Mouse (Mus musculus) ES-E14 (cell line): ENCODE measurements around the gene Siglece. TPM values are rescaled to one million over a fixed set of nuclear protein-coding genes. Genes with fewer than 3 reads are reported as not detected.
"Not testable (repeated sequence)": the region's sequence is repeated elsewhere in the genome, so short reads cannot be mapped to it uniquely, and the experiment has no call there.

Experiments
- DNase-seq: peaks from one replicate; pipeline ENCODE4 v3.0.0-alpha.2; 2013; ENCODE audit warnings: low read depth, low spot score
- H3K27ac ChIP-seq: 2 replicates; pipeline ENCODE4 v1.5.1; 2012; ENCODE audit warnings: low read depth, mild to moderate bottlenecking, low read length, moderate library complexity, mixed read lengths; ENCODE audit not compliant: poor library complexity, insufficient read depth, severe bottlenecking
- H3K36me3 ChIP-seq: 2 replicates; pipeline ENCODE4 v1.6.1; 2012; ENCODE audit warnings: mild to moderate bottlenecking, low read length, moderate library complexity, mixed read lengths; ENCODE audit not compliant: control insufficient read depth, poor library complexity, insufficient read depth, severe bottlenecking
- H3K4me1 ChIP-seq, 2 experiments: fragments of 150-350 bp in 1 of 2; sonication (generic) in 1 of 2; 2 replicates each; pipeline ENCODE4 v1.6.1; 2012; ENCODE audit warnings: low read length in 2 of 2, mild to moderate bottlenecking in 1 of 2, mixed read lengths in 1 of 2; ENCODE audit not compliant: control insufficient read depth in 2 of 2, insufficient read depth in 2 of 2, poor library complexity in 1 of 2
- H3K4me3 ChIP-seq, 2 experiments: fragments of 150-350 bp in 1 of 2; sonication (generic) in 1 of 2; 2 replicates each; pipeline ENCODE4 v1.5.1; 2012; ENCODE audit warnings: low read length in 2 of 2, low read depth in 1 of 2, mild to moderate bottlenecking in 1 of 2, mixed read lengths in 1 of 2; ENCODE audit not compliant: insufficient read depth in 1 of 2, poor library complexity in 1 of 2, severe bottlenecking in 1 of 2
- H3K9ac ChIP-seq: 2 replicates; pipeline ENCODE4 v1.6.1; 2012; ENCODE audit warnings: low read depth, mild to moderate bottlenecking, low read length, mixed read lengths; ENCODE audit not compliant: poor library complexity, insufficient read depth, severe bottlenecking
- H3K9me3 ChIP-seq: fragments of 150-350 bp; sonication (generic); 2 replicates; pipeline ENCODE4 v1.6.1; 2012; ENCODE audit warnings: low read depth, mild to moderate bottlenecking, low read length; ENCODE audit not compliant: control insufficient read depth, insufficient read depth
- CHD2 ChIP-seq: IDR thresholded peaks from 2 replicates; pipeline ENCODE4 v1.6.1; 2014; ENCODE audit warnings: mild to moderate bottlenecking, low read depth, low read length, inconsistent platforms
- HCFC1 ChIP-seq: IDR thresholded peaks from 2 replicates; pipeline ENCODE4 v1.6.1; 2012; ENCODE audit warnings: low read length, inconsistent platforms, borderline replicate concordance; ENCODE audit not compliant: insufficient read depth
- MAFK ChIP-seq: IDR thresholded peaks from 2 replicates; pipeline ENCODE4 v1.6.1; 2014; ENCODE audit warnings: mild to moderate bottlenecking, low read depth, low read length, inconsistent platforms; ENCODE audit not compliant: insufficient read depth
- ZC3H11A ChIP-seq: IDR thresholded peaks from 2 replicates; pipeline ENCODE4 v1.6.1; 2012; ENCODE audit warnings: low read depth, mild to moderate bottlenecking, inconsistent platforms, low read length, borderline replicate concordance
- ZNF384 ChIP-seq: IDR thresholded peaks from 2 replicates; pipeline ENCODE4 v1.6.1; 2012; ENCODE audit warnings: low read depth, low read length, inconsistent platforms
- in situ Hi-C, 2 experiments: fragments of 600-800 bp; cut with MboI; formaldehyde crosslinking; loops; one replicate each; pipeline ENCODE4 v1.15.1; 2025; ENCODE audit warnings: low sequenced_read_pairs in 2 of 2, inconsistent platforms in 1 of 2; ENCODE audit not compliant: unreplicated experiment in 2 of 2
- total RNA-seq: library from RNA; depleted of rRNA; stranded (reverse); fragments of 300-350 nt; gene quantifications from 2 replicates; pipeline ENCODE4 v1.2.3, GENCODE M21; 2012

Siglece gene
- total RNA-seq, 1 experiment = not detected

DNA sequence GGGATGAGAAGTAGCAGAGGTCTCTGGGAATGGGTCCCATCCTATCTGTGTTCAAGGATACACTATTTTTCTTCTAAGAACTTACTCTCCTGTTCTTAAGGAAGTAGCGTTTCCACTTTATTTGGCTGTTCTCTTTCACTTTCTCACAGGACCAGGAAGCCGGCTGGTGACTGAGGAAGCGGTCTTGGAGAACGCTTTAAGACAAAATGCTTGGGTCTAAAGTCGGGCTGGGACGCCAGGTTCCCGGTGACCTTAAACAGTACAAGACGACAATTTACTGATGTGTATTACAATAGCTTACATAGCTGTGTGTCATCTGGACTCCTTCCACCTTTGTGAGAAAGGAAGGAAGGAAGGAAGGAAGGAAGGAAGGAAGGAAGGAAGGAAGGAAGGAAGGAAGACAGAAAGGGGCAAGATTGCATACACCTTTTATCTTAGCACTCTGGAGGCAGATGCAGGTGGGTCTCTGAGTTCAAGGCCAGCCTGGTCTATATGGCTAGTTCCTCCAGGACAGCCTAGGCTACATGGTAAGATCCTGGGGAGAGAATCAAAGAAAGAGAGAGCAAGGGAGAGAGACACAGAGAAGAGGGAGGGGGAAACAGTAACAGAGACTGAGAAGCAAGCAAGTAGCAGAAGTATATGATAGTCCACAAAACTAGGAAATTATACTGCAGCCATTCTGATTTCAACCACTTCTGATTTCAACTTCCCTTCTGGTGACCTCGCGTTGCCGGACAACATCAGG, 11.3 kb upstream of the Siglece start:
- Histone ChIP-seq H3K4me1 (peaks cover 2 to 9% of the 10 kb centered on the region in 2 experiments; a peak in 1 of 4 replicates), H3K36me3 (no peaks in the 10 kb centered on the region; the same call in 1 of the 2 replicates), H3K9me3 (no peaks in the 10 kb centered on the region), H3K27ac (no peak overlapping the region), H3K9ac (no peak overlapping the region; the same call in 1 of the 2 replicates), H3K4me3 (peak overlapping the region in 1 of 2 experiments; percentile 79; a peak in 2 of 4 replicates)
- in situ Hi-C loops = no loop called here
- no peak for DNase-seq
- TF ChIP-seq ZC3H11A = no peak
- TF ChIP-seq MAFK = no peak
- no peak for TF ChIP-seq CHD2
- TF ChIP-seq ZNF384 = no peak
- no peak for TF ChIP-seq HCFC1

- Histone ChIP-seq H3K9me3 (no peaks in the 10 kb centered on the region), H3K4me3 (no peak overlapping the region), H3K4me1 (peaks cover 0 to 4% of the 10 kb centered on the region in 2 experiments; a peak in 1 of 4 replicates), H3K9ac (no peak overlapping the region), H3K36me3 (no peaks in the 10 kb centered on the region), H3K27ac (no peak overlapping the region)
- TF ChIP-seq ZC3H11A (no peak), CHD2 (no peak), MAFK (no peak), ZNF384 (no peak), HCFC1 (no peak)
- in situ Hi-C loops = no loop called here
- DNase-seq = no peak
These were observed 8.6 kb upstream of the Siglece start for GRCm38 (mm10) chr7:43668582-43668981.

DNA sequence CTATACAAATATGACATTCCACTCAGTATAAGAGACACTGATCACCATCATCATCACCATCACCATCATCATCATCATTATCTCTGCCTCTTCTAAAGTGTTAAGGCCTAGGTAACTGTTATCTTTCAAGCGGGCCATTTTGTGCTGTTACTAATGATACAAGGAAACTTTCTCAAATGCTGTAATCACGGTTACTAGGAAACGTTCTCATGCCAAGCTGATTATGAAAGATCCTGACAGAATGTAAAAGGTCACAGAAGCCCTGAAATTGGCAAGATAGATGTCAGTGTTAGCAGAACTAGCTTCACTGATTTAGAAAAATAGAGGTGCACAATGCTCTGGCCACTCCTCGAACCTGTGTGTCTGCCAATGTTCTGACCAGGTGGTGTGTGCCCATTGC, 7.3 kb upstream of the Siglece start:
- DNase-seq, H3K9ac ChIP-seq, H3K4me3 ChIP-seq, H3K36me3 ChIP-seq, H3K27ac ChIP-seq, in situ Hi-C loops, H3K4me1 ChIP-seq, H3K9me3 ChIP-seq: not testable (repeated sequence)

GRCm38 (mm10) chr7:43662804-43663203, 2.8 kb upstream of the Siglece start:
- no peak overlapping the region for H3K4me3 ChIP-seq
- H3K4me1 ChIP-seq = no peaks in the 10 kb centered on the region
- no peak overlapping the region for H3K9ac ChIP-seq
- DNase-seq = no peak
- TF ChIP-seq ZC3H11A (no peak), MAFK (no peak), ZNF384 (no peak), CHD2 (no peak), HCFC1 (no peak)
- H3K9me3 ChIP-seq = no peaks in the 10 kb centered on the region
- no peak overlapping the region for H3K27ac ChIP-seq
- in situ Hi-C loops = no loop called here
- H3K36me3 ChIP-seq = no peaks in the 10 kb centered on the region

GRCm38 (mm10) chr7:43656232-43656631, 3.7 kb downstream of the Siglece start:
- TF ChIP-seq HCFC1 = no peak
- Histone ChIP-seq H3K4me3 (no peak overlapping the region), H3K27ac (no peak overlapping the region), H3K36me3 (no peaks in the 10 kb centered on the region), H3K9ac (no peak overlapping the region), H3K9me3 (no peaks in the 10 kb centered on the region), H3K4me1 (no peaks in the 10 kb centered on the region)
- DNase-seq = no peak
- in situ Hi-C loops = no loop called here
